Mouse (Mus musculus): Measurements from ENCODE around the gene Efcab5.

GRCm38 (mm10) chr11:77216761-77217130 is 28.0 kb upstream of the Efcab5 start:
- TF ChIP-seq CTCF (IDR thresholded peaks at IDR 0.05; ENCODE audit: low read depth): no peak
- no peak for TF ChIP-seq EP300 (optimal IDR thresholded peaks at IDR 0.05)

Measured in stomach, postnatal 0 days (tissue).